Mouse (Mus musculus) frontal cortex, adult 2 months (tissue): Measurements from ENCODE around the gene Hip1. TPM values are rescaled to one million over a fixed set of nuclear protein-coding genes. Genes with fewer than 3 reads are reported as not detected.
A peak's percentile ranks its signal among the peaks of the same experiment; 100 is the strongest.
"Not testable (repeated sequence)": the region's sequence is repeated elsewhere in the genome, so short reads cannot be mapped to it uniquely, and the experiment has no call there.

Experiments
- DNase-seq, 2 experiments: peaks; one replicate each; pipeline ENCODE4 v3.0.0; 2022; ENCODE audit warnings: low spot score in 1 of 2; ENCODE audit errors: extremely low spot score in 1 of 2
- polyA plus RNA-seq: library from polyadenylated mRNA; depleted of rRNA; stranded (reverse); fragments of >200 nt; gene quantifications from 2 replicates; pipeline ENCODE4 v1.2.3, GENCODE M21; 2012

The Hip1 gene
- polyA plus RNA-seq, 1 experiment, result 38.3 TPM

DNA sequence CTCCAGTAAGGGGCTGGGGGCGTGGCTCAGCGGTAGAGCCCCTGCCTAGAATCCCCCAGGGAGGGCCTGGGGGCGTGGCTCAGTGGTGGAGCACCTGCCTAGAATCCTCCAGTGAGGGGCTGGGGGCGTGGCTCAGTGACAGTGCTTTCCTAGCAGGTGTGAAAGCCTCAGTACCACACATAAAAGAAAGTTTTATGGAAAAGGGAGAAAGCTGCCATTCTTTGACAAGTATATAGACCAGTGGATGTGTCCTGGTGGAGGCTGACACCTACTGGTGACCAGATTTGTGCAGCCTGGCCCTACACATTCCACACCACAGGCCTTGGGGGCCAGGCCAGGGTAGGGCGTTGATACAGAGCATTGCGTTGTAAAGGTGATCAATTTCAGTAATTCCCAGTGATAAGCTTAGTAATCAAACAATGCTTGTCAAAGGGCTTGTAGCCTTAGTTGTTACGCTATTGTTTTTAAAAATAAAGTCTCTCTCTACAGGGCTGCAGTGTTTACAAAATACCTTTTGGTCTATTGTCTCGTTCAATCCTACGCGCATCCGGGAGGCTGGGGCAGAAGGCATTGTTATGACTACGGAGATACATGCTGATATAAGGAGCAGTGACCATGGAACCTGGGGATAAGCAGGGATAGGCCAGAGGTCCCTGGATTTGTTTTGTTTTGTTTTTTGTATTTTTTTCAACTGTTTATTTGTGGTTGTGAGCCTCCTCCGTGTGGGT is 50.6 kb downstream of the Hip1 start:
- DNase-seq, result peak in 1 of 2 experiments; percentile 47

DNA sequence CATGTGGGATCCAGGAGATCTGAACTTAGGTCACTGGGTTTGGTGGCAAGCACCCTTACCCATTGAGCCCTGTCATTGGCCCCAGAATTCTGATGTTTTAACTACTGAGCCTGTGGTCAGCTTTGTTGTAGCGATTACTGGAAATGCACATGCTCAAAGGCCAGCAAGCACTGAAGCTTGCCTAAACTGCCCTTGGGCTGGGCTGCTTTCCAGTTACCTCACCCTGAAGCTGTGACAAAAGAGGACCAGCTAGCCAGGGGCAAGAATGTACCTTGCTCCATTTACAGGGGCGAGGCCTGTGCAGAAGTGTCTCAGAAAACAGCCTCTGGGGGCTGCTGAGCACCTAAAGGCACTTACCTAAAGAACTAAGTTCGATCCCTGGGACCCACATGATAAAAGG is 51.8 kb downstream of the Hip1 start:
- no peak for DNase-seq

DNA sequence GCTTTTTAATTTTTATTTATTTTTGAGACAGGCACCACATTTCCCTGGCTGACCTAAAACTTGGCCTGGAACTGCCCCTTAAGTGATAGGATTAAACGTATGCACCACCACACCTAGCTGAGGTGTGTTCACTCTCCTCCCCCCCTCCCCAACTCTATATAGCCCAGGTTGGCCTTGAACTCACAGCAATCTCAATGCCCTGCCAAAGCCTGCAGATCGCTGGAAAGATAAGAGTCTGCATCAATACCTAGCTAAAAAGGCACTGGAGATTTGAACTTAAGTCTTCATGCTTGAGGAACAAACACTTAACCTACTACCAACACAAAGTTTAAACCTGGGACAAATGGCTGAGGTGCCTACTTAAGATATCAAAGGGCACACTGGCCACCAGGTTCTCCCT is 52.8 kb downstream of the Hip1 start:
- no peak for DNase-seq

DNA sequence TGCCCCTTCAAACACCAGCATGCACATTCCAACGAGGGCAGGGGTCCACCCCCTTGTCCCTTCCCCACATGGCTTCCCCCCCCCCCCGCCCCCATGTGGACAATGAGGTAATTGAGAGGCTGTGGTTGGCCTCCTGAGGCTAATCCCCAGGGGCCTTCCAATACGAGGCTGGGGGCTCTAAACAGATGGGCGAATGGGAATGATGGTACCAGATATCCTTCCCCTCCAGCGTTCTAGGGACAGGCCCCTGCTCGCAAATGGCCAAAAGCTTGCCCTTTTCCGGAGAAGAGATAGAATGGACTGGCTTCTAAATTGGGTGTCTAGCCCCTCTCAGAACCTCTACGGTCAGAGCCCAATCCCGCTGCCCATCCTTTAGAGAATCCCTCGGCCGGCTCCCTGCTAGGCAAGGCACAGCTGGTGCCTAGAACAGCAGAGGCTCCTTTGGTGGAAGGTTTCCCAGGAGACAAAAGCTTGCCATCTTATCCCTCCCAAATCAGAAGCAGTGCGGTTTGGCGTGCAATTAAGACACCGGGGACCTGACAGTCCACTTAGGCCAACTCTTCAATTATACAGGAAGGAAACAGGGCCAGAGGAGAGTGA is 55.1 kb downstream of the Hip1 start:
- peak in 1 of 2 experiments; percentile 17 for DNase-seq

DNA sequence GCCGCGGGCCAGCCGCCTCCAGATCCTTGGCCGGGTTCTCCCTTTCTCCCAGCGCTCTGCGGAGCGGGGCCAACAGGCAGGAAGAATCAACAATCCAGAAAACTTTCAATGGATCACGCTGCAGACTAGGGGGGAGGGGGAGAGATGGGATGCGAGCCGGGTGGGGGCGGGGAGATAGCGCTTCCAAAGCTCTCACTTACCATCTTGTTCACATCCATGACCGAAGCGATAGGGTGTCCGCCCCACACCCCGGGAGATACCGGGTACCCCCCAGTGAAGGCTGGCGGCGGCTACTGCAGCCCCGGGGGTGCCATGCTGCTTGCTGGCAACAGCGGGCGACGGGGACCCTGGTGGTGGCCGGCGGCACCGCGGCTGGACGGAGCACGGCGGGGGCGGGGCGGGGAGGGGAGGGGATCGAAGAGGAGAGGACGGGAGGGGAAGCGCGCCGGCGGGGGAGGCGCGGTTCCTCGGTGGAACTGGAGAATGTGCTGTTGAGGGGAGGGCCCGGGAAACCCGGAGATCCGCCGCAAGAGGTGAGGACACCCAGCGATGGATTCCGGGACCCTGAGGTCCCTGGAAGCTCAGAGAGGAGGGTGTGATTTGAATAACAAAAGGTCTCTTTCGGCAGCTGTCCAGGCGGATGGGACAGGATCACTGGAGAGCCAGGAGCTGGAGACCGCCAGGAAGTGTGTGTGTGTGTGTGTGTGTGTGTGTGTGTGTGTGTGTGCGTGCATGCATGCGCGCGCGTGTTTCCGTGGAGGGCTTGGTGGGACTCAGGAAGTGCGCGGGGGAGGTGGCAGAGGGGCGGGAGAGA is 55.8 kb downstream of the Hip1 start:
- DNase-seq, result peak in 1 of 2 experiments; percentile 72

DNA sequence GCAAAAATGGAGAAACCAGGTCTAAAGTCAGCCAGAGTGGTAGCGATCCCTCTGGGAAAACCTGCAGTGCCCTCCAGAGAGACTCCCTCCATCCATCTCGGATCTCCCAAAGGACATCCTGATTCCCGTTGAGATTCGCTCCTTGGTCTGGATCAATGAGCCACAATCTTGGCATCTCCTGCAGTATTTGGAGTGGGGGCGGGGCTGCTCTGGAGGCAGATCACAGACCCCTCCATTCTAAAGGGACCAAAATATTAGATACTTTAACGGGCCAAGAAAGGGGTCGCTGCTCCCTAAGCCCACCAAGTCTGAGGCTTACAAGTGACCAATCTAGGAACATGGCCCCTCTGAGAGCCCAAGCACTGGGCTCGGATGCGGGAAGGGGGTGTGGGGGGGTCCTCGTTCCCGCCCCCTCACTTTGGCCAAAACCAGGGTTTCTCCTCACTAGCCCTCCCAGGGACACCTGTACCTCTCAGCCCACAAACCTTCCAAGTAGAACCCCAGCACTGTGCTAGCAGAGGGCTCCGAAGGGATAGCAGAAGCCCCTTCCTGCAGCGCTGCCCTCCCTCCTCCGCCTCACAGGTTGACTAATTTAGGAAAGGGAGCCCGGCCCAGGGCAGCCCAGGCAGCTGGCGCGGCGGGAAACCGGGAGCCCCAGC is 56.6 kb downstream of the Hip1 start:
- peak in 1 of 2 experiments; percentile 21 for DNase-seq

DNA sequence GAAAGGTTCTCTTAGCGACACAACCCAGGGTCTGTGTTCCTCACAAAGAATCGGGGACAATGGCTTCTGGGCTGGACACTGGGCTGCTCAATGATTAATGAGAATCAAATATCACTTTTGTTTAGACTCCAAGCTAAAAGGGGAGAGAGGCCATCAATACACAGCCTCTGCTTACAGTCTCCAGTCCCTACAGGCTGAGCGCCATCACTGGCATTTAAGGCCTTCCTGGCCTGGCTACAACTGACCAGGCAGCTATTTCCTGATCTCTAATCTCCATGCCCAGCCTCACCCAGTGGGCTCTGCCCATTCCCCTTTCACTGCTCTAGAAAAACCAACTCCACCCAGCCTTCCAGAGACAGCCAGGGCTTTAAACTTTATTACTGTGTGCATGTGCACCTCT is 59.6 kb downstream of the Hip1 start:
- DNase-seq, result no peak

DNA sequence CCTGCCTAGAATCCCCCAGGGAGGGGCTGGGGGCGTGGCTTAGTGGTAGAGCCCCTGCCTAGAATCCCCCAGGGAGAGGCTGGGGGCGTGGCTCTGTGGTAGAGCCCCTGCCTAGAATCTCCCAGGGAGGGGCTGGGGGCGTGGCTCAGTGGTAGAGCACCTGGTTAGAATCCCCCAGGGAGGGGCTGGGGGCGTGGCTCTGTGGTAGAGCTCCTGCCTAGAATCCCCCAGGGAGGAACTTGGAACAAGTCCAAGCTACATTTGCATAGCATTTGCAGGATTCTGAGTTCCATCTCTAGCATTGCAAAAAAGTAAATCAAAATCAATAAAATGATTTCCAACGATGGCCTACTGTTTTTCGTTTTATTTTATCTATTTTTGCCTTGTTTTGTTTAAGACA is 61.1 kb downstream of the Hip1 start:
- DNase-seq, result not testable (repeated sequence)

DNA sequence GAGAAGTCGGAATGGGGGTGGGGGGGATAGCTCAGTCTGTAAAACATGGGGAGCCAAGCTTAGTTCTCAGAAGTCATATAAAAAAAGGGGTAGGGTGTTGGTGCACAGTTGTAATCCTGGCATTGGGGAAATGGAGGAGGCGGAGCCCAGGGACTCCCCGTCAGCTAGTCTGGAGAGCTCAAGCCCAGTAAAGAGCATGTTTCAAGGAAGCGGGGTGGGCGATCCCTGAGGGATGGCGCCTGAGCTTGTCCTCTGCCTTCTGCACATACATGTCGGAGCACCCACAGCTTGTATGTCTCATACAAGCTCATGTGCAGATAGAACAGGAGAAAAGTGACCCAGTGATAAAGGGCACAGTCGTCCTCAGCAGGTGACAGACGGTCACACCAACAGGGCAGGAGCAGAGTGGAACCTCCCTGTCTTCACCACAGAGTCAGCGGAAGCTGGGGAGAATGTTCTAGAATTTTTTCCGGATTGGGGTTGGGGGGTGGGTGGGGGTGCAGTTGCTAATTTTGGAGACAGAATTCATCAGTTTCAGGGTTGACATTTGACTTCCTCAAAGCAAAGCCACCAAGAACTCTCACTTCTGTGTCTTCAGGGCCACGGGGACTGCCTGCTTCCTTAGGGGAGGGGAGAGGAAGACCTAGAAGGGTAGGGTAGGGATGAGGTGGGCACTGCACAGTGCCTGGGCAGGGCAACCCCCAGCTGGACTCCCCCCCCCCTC is 65.9 kb downstream of the Hip1 start:
- no peak for DNase-seq

DNA sequence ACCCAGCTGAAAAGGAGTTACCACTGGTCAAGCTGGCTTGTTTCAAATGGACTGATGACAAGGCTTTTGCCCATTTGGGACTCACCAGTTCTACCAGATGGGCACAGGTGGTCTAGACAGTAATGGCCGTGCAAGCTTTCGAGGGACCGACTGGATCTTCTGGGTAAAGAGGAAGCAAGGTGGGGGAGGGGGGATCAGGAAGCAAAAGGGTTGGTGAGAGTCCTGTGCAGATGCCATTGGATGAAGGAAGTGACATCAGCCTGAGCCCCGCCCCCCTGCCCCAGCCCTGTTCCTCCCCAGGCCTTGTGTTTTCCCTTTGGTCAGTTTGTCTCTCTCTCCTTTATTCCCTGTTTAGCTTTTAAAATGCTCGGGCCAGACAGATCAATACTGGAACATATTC is 68.7 kb downstream of the Hip1 start:
- no peak for DNase-seq

DNA sequence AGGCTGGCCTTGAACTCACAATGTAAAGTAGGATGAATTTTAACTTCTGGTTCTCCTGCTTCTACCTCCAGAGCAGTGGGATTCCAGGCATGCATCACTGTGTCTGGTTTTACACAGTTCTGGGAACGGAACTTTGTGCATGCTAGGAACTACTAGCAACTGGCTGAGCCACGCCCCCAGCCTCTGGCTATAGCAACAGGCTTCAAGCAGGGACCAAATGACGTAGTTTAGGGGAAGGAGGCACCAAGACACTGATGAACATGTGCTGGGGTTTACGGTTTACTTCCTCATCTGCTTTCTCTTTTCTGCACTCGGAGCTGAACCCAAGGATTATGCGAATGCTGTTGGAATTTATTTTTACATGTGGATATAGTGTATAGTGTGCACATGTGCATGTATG is 72.5 kb downstream of the Hip1 start:
- DNase-seq, result no peak

DNA sequence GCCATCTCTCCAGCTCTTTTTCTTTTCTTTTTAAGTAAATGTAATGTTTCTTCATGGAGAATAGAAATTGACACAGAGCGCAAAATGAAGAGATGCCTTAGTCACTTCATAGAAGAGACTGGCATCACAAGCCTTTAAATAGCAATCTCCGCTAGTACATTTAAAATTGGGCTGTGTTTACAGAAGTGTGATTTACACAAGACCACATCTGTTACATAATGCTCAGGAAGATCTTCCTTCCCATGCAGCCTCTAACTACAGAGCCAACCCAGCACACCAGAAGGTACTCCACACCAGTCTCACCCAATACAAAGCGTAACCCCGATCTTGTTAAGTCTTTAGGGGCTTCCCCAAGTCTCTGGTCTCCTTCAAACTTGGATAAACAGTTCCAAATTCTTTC is 73.2 kb downstream of the Hip1 start:
- DNase-seq, result peak in 1 of 2 experiments; percentile 34

DNA sequence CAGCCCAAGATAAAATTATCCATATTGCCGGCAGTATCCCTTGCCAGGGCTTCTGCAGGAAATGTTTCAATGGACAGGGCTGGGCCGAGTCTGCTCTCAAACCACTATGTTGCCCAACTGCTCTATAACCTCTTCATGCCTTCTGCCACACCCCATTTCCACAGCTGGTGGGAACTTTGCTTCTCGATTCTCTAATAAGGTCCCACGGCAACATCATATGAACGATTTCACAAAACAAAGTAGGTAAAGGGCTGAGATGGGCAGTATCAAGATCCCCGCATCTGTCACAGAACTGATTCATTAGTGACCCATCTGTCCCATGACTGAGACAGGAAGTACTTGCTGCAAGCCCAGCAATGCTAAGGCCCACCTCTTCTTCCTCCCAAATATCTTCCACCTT is 76.6 kb downstream of the Hip1 start:
- DNase-seq, result no peak

DNA sequence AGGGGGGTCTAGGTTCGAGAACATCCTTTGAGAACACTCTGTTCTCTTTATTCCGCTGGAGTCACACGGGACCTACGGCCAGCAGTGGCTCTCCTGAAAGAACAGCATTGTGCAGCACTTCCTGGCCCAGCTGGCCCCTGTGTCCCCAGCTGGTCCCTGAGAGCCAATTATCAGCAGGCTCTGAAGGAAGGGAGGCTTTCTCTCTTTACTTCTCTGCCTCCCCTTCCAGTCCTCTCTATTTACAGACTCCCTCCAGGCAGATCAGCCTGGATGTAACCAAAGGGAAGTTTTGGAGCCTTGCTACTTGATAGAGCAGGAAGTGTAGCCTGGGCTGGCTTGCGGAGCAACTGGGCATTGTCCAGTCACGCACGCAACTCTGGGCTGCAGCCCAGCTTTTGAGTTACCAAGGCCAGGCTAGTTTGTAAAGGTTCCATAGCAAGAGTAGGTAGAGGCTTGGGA is 79.1 kb downstream of the Hip1 start:
- DNase-seq, result peak in 1 of 2 experiments; percentile 42

DNA sequence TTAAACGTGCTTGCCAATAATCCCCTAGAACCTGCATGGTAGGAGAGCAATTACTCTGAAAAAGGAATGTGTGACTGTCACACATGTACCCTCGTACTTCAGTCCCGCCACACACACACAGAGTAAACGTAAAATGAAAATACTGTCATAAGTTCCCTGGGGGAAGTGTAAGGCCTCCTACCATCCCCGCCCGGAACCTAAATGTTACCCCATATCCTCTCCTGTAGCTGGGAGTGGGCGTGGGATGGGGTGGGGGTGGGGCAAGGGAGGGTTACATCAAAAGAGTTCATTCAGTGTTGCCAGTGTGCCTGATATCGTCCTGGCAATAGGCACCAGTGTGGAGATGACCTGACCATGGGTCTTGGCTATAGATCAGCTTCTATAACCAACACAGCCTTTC is 81.5 kb downstream of the Hip1 start:
- DNase-seq, result no peak

DNA sequence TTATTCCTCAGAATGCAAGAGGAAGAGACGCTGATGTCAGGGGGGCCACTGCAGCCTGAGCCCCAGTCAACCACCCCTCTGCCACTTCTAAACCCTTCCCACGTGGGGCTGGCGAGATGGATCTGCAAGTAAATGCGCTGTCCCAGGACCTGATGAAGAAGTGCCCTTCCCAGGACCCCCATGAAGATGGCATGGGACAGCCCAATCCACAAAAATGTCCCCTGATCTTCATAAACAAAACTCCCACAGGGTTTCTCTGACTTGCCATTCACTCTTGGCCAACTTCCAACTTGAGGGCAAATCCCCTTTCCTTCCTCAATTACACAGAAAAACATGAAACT is 84.1 kb downstream of the Hip1 start:
- DNase-seq, result no peak

DNA sequence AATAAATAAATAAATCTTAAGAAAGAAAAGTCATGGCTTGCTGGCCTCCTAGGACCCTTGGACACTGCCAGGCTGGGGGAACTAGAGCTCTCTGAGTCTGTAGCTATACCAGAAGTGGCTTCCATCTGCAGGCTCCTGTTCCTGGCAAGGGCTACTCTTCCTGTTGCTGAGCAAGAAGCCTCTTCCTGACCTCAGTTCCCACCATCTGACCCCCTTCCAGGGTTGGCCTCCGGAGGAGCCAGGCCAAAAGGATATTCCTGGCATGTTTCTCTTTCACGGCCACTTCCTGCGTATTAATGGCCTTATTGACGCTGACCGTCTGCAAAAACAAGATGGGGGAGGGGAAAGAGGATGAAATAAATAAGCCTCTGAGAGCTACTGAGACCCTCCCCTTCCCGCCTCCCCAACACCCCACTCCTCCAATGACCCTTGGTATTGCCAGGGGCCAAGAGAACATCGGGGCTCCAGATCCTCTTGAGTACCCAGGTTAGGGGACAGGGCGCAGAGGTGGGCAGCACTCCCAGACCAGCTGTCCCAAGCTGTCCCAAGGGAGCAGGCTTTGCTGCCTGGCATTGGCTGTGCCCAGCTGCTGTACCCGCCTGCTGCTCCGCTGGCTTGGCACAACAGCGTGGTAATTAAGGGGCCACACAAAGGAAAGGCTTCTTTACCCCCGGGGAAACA is 84.6 kb downstream of the Hip1 start:
- DNase-seq, result peak; percentile 28 to 52

DNA sequence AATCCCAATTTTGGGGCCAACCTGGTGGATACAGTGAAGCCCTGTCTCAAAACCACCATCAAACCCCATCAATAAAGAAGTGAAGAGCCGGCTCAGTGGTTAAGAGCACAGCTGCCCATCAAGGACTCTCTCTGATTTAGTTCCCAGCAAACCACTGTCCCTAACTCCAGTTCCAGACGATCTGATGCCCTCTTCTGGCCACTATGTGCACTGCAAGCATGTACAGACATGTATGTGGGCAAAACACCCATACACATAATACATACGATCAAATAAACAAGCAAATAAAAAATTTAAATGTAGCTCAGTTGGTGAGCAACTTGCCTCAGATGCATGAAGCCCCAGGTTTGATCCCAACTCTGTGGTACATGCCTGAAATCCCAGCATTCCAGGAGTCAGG is 85.4 kb downstream of the Hip1 start:
- DNase-seq, result peak in 1 of 2 experiments; percentile 45

DNA sequence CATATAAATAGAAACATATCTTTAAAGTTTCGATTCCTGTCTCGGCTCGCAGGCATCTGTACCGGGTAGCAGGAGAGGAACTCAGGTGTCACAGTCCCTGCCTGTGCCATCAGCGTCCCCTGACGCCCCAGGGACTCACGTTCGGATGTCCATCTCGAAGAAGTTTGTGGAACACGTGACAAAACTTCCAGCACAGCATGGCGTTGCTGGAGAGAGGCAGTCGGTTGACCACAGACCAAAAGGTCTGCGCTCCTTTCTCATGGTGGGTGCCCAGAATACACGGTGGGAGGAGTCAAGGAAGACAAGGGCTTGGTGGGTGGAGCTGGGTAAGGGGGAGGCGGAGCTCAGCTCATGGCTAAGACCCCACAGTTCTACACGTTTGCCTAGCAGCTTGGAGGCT is 87.0 kb downstream of the Hip1 start:
- no peak for DNase-seq

DNA sequence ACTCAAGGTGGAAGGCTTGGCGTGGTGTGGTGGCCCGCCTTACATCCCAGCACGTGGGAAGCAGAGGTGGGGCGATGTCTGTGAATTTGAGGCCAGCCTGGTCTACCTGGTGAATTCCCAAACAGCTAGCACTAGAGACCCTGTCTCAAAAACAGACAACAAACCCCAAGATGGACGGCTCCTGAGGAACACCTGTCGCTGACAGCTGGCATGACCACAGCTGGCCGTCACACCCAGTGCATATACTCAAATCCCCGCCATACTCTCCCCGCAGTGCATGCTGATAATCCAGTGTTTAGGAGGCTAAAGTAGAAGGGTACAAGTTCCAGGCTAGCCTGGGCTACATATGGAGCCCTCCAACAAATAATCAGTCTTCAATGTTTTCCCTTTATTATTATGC is 88.4 kb downstream of the Hip1 start:
- DNase-seq, result no peak
